Mouse (Mus musculus): ENCODE data around the gene Dhx37.
A peak's percentile ranks its signal among the peaks of the same experiment; 100 is the strongest.
"Not testable (repeated sequence)": the region's sequence is repeated elsewhere in the genome, so short reads cannot be mapped to it uniquely, and the experiment has no call there.

Gene Dhx37

DNA sequence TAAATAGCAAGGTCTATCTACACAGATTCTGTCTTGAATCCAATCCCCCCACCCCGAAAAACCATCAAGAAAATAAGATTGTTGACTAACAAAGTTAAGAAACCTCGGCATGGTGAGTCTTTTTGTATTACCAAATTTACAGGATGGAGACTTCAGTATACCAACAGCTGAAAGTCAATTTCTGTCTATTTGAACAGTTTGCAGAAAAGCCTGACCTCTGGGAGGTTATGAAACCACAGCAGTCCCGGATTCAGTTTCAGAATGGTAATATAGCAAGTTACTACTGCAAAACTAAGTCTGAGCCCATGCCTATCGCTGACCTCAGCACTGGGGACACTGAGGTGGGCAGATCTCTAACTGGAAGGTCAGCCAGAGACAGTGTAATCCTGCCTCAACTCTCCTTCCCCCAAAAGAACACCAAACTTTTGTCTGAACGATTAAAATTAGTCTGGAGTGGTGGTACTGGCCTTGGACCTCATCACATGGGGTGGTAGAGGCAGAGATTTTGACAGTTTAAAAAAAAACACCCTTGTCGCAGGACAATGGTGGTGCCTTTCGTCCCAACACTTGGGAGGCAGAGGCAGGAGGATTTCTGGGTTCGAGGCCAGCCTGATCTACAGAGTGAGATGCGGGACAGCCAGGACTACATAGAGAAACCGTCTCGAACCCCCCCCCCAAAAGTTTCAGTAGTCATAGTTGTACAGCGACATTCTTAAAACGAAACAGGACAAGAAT, 45.4 kb downstream of the Dhx37 start:
- no peak for DNase-seq

DNA sequence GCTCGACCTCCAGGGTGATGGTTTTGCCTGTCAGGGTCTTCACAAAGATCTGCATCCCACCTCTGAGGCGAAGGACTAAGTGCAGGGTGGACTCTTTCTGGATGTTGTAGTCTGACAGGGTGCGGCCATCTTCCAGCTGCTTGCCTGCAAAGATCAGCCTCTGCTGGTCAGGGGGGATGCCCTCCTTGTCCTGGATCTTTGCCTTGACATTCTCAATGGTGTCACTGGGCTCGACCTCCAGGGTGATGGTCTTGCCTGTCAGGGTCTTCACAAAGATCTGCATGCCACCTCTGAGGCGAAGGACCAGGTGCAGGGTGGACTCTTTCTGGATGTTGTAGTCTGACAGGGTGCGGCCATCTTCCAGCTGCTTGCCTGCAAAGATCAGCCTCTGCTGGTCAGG, 46.6 kb downstream of the Dhx37 start:
- not testable (repeated sequence) for DNase-seq

DNA sequence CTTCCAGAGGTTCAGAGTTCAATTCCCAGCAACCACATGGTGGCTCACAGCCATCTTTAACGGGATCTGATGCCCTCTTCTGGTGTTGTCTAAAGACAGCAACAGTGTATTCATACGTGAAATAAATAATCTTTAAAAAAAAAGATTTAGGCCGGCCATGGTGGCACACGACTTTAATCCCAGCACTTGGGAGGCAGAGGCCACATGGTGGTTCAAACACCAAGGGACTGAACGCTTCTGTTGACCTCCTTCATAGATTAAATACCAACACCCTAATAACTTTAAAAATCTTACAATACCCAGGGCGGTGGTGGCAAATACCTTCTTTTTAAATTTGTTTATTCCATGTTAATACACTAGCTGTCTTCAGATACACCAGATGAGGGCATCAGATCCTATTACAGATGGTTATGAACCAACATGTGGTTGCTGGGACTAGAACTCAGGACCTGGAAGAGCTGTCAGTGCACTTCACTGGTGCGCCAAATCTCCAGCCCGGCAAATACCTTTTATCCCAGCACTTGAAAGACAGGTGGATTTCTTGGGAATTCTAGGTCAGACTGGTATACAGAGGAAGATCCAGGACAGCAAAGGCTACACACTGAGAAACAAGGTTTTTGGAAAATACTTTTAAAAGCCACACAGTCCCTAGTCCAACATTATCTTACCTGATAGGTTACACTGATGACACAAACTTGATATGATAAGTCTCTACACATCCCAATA, 48.5 kb downstream of the Dhx37 start:
- no peak for DNase-seq

GRCm38 (mm10) chr5:125384512-125385214, 49.3 kb downstream of the Dhx37 start:
- no peak for DNase-seq

DNA sequence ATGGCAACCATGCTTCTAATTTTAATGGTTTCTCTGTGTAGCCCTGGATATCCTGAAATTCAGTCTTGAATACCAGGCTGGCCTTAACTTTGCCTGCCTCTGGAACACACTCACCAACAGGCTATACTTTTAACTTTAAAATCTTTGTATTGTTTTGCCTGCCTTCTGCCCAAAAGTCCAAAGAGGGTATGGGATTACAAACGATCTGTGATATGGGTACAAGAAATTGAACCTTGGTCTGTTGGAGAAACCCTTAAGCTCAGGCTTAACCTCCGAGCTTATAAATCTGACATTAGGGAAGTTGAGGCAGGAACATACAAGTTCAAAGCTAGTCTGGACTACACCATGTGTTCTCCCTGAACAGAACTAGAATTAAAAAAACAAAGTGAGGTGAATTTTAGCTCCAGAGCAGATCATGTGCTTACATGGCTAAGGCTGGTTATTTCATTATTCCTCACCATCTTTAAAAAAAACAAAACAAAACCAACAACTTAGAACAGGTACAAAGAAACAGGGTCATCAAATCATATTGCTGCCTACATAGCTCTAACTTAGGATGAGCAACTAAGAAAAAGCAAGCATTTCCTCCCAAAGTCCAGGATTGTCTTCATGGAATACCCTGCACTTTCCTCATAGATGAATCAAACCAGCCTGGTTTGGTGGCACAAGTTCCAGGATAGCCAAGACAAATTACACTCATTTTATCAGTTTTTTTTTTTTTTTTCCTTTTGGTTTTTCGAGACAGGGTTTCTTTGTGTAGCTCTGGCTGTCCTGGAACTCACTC, 50.1 kb downstream of the Dhx37 start:
- no peak for DNase-seq

GRCm38 (mm10) chr5:125382673-125383558, 51.0 kb downstream of the Dhx37 start:
- DNase-seq: peak; percentile 59

DNA sequence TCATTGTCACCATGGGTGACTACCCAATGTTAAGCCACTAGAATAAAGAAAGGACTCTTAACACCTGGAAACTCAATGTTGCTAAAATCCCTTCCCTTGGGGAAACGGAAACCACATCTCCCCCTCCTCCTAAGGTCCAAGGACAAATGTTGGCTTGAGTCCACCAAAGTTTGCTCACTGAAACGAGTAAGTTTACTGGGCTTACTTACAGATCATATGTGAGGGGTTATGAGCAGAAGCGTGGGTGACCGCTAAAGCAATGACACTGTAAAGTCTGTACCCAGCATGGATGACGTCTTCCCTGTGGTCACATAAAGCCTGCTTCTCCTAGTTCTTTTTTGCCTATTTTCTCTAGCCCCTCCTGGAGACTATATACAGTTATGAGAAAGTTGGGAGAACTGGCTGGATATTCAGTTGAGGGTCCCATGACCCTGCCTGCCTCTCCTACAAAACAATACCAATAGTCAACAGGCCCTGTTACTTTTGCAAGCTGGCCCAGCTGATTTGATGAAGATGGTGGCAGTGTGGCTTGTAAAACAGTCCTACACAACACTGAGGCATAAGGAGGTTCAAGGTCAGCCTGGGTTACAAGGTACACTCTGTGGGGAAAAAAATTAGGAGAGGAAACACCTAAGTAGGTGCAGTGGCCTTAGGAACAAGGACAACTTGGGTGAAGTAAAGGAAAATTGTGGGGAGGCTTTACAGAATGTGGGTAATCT, 51.8 kb downstream of the Dhx37 start:
- DNase-seq: no peak

GRCm38 (mm10) chr5:125378919-125379318, 55.0 kb downstream of the Dhx37 start:
- no peak for DNase-seq

- no peak for DNase-seq
Measured at GRCm38 (mm10) chr5:125377214-125377613, 56.7 kb downstream of the Dhx37 start.

DNA sequence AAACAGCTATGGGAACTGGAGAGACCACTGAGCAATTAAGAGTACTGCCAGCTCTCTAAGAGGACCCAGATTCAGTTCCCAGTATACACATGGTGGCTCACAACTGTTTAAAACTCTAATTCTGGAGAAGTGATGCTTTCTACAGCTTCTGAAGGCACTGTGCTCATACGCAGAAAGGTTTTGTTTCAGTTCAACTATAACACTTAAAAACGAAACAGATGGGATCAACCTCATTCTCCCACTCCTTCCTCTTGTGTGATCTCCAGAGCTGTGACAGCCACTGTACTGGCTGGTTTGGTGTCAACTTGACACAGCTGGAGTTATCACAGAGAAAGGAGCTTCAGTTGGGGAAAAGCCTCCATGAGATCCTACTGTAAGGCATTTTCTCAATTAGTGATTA, 58.0 kb downstream of the Dhx37 start:
- no peak for DNase-seq

- DNase-seq: no peak
Measured at GRCm38 (mm10) chr5:125372027-125372426, 61.9 kb downstream of the Dhx37 start.

DNA sequence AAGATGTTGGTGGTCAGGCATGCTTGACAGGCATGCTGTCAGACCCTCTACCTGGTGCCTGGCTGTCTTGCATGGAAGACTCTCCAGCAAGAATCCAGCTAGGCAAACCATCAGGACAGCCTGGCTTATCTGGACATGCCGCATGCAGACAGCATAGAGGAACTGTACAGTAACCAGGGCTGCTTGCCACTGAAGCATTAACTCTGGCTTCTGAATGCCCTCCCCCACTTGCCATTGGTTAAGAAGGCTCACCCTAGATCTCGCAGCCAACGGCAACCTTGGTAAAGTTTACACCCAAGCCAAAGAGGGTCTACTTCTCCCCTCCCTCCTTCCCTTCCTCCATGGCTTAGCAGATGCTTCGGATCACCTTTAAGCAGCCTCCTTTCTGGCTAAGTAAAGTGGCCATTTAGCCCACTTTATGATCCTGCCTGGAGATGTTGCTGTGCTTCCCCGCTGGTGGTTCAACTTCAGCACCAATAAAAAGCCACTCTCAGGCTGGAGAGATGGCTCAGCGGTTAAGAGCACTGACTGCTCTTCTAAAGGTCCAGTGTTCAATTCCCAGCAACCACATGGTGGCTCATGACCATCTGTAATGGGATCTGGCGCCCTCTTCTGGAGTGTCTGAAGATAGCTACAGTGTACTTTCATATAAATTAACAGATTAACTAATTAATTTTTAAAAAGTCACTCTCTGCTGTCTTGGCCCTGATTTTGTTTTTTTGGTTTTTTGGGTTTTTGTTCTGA, 62.8 kb downstream of the Dhx37 start:
- DNase-seq: no peak

DNA sequence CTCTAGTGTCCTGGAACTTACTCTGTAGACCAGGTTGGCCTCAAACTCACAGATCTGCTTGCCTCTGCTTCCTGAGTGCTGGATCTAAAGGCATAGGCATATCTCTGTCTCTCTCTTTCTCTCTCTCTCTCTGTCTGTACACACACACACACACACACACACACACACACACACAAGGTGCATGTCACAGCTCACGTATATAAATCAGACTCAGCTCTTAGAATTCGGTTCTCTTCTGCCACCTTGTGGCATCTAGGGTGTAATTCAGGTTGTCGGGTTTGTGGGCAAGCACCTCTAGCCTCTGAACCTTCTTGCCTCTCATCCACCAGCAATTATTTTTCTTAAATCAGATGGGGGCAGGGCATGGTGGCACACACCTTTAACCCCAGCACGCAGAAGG, 65.4 kb downstream of the Dhx37 start:
- peak; percentile 65 for DNase-seq

DNA sequence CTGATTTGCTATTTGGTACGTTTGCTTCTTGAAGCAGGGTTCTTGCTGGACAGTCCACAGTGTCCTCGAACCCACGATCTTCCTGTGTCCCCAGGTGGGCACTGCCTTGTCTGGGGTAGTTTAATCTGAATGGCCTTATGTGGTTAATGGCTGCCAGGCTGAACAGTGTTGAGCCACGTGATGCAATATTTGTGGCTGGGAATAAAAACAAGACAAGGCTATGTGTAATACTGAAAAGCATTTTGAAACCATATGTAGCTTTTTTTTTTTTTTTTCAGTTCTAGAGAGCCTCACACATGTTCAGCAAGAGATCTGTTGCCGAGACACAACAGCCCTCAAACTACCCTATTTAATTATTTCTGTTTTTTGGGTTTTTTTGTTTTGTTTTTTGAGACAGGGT, 65.8 kb downstream of the Dhx37 start:
- DNase-seq: no peak

DNA sequence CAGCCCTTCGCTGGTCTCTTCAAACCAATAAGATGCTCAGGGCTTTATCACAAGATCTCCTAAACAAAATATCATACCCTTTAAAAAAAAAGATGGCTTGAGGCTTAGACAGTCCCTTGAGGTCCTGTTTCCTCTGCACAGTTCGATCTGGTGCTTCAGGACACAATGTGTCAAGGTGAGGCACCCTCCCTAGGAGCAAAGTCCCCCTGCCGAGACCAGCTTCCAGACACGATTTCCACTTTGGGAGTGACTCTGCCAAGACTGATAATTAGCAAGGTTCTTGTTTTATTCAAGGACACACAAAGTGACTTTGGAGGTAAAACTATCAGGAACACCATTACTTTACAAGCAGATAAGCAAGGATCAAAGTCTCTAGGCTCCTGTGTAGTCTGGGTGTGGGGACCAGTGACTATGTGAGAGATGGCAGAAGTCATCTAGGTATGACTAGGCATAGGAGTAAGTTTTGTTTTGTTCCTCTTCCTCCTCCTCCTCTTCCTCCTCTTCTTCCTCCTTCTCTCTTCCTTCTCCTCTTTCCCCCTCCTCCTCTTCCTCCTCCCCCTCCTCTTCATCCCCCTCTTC, 69.0 kb downstream of the Dhx37 start:
- DNase-seq: no peak

GRCm38 (mm10) chr5:125363894-125364293, 70.0 kb downstream of the Dhx37 start:
- no peak for DNase-seq
